Mouse (Mus musculus) lung, embryonic 14.5 days (tissue): ENCODE results near the gene Spryd4. TPM values are rescaled to one million over a fixed set of nuclear protein-coding genes. Genes with fewer than 3 reads are reported as not detected.

Experiments
- ATAC-seq: fragments of 200-750 bp; cut with Nextera tagmentation; 2 replicates; pipeline ENCODE4 v1.8.0; 2017; ENCODE audit warnings: mild to moderate bottlenecking, moderate TSS enrichment, moderate library complexity; ENCODE audit not compliant: insufficient read depth
- DNase-seq: peaks from one replicate; pipeline ENCODE4 v3.0.0-alpha.2; 2015
- H3K27ac ChIP-seq: fragments of 300-500 bp; sonication (generic); 2 replicates; pipeline ENCODE4 v1.5.1; 2014; ENCODE audit warnings: low read depth, mild to moderate bottlenecking, moderate library complexity
- H3K27me3 ChIP-seq: fragments of 300-500 bp; sonication (generic); 2 replicates; pipeline ENCODE4 v1.6.1; 2014; ENCODE audit warnings: low read length, control low read depth; ENCODE audit not compliant: insufficient read depth
- H3K36me3 ChIP-seq: fragments of 300-500 bp; sonication (generic); 2 replicates; pipeline ENCODE4 v1.6.1; 2014; ENCODE audit warnings: control low read depth; ENCODE audit not compliant: insufficient read depth
- H3K4me1 ChIP-seq: fragments of 300-500 bp; sonication (generic); 2 replicates; pipeline ENCODE4 v1.6.1; 2014; ENCODE audit warnings: antibody characterized with exemption, control low read depth; ENCODE audit not compliant: insufficient read depth
- H3K4me2 ChIP-seq: fragments of 300-500 bp; sonication (generic); 2 replicates; pipeline ENCODE4 v1.6.1; 2014; ENCODE audit warnings: mild to moderate bottlenecking
- H3K4me3 ChIP-seq: fragments of 300-500 bp; sonication (generic); 2 replicates; pipeline ENCODE4 v1.5.1; 2014; ENCODE audit warnings: low read depth, low read length
- H3K9ac ChIP-seq: fragments of 300-500 bp; sonication (generic); 2 replicates; pipeline ENCODE4 v1.6.1; 2014
- H3K9me3 ChIP-seq: fragments of 300-500 bp; sonication (generic); 2 replicates; pipeline ENCODE4 v1.6.1; 2016; ENCODE audit warnings: low read depth, low read length, control low read depth
- CTCF ChIP-seq: IDR thresholded peaks from 2 replicates; pipeline ENCODE4 v1.5.1; 2016; ENCODE audit warnings: antibody characterized with exemption, low read depth
- WGBS: fragments of 180-500 bp; shearing (Covaris S2); extraction: QIAGEN DNeasy Blood & Tissue Kit; methylation state at CpG from one replicate; pipeline ENCODE4 v1.1.7; 2014; 5-methylcytosine and 5-hydroxymethylcytosine counted together
- polyA plus RNA-seq: library from polyadenylated mRNA; unstranded; fragments of >200 nt; fragmentation: Nextera tagmentation; extraction: Ambion mirVana; gene quantifications from 2 replicates; pipeline ENCODE4 v1.2.1, GENCODE M21; 2014

The Spryd4 gene
- polyA plus RNA-seq, 1 experiment from 2014 or later = 27.3 TPM

DNA sequence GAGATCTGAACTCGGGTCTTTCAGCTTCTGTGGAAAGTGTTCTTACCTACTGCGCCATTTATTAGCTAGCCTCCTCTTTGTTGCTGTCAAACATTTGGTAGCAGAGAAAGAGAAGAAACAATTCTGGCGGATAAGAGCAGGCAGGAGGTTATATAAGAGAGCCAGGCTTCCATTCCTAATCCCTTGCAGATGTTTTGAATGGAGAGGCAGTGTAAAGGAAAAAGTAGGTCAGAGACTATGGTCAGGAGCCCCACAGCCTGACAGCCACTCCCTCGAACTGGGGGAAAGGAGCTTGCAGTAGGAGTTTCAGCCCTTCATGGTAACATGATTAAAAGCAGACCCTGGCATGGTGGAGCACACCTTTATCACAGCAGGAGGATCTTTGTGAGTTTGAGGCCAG, 24.7 kb upstream of the Spryd4 start:
- H3K36me3 ChIP-seq = peaks cover 23% of the 10 kb centered on the region
- 71% methylated on average over 4 of the region's 4 CpGs for WGBS
- no peak for TF ChIP-seq CTCF
- no peak overlapping the region for H3K9ac ChIP-seq
- no peaks in the 10 kb centered on the region for H3K27me3 ChIP-seq
- no peak overlapping the region for H3K27ac ChIP-seq
- DNase-seq = no peak
- no peaks in the 10 kb centered on the region for H3K9me3 ChIP-seq
- H3K4me1 ChIP-seq = no peaks in the 10 kb centered on the region
- no peak overlapping the region for H3K4me3 ChIP-seq
- no peak overlapping the region for H3K4me2 ChIP-seq
- no peak for ATAC-seq

DNA sequence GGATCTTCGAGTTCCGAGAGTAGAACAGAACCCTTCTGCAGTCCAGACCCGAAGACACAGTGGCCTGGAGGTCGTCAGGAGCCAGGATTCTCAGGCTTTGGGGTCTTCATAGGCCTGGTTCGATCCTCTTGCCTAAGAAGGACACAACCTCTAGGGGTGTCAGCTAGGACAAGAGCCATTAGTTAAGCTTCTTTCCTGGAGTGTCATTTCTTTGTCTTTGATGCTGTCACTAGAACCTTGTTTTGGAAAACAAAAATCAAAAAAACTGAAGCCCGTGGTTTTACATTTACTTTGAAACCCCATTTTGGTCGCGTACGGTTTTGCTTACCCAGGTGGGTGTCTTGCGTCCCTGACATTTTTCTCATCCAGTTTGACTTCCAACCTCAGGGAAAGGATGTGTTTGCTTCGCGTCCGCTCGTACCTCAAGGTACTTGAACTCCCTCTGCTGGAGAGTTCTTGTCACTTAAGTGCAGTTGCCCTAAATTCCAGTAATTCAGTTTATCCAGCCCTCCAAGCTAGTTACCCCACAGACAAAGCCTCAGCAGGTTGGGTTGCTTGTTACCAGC, 20.9 kb upstream of the Spryd4 start:
- peak; percentile 95 for DNase-seq
- H3K27me3 ChIP-seq = no peaks in the 10 kb centered on the region
- peak; percentile 87 for TF ChIP-seq CTCF
- H3K4me2 ChIP-seq = peak overlapping the region; percentile 84
- peaks cover 5% of the 10 kb centered on the region for H3K36me3 ChIP-seq
- H3K9ac ChIP-seq = peak overlapping the region; percentile 87
- no peaks in the 10 kb centered on the region for H3K9me3 ChIP-seq
- peak overlapping the region; percentile 74 for H3K4me3 ChIP-seq
- H3K4me1 ChIP-seq = peaks cover 4% of the 10 kb centered on the region; the same call in 1 of the 2 replicates
- peak; percentile 41 for ATAC-seq
- peak overlapping the region; percentile 94 for H3K27ac ChIP-seq
- WGBS = under 1% methylated on average over 14 of the region's 14 CpGs

DNA sequence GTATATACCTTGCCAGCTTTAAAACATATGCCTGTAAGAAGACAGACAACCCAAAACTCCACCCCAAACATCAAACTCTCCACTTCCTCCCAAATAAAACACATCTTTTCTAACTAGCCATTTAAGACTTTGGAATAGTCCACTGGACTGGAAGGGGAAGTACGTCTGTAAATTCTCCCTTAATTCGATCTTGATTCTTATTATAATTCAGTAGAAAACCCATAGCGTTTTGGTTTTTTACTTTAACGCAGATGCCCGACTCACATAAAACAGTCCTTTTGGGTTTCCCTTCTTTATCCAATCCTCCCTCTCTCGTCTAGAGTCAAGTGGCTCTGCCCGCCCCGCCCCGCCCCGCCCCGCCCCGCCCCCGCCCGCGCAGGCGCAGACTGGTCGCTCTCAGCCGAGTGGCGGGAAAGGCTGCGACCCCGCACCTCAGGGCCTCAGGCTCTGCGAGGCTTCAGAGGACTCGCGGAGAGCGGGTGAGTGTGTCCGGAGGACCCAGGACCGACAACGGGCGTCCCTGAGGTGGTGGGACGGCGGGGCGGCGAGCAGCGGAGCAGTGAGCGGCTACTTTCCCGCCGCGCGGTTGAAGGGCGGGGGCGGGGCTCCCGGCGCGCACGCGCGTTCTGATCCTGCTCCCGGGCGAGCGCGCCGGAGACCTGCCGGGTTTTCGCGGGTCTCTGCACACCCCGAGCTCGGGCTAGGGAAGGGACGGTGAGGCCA, 20.3 kb upstream of the Spryd4 start, which contains the start of gene Timeless:
TSS of gene Timeless (plus strand) at position 369 of the 723 bp plus-strand sequence.
- no peak for TF ChIP-seq CTCF
- Histone ChIP-seq H3K4me2 (peak within 1 kb of the TSS; percentile 84), H3K27ac (peak within 1 kb of the TSS; percentile 94), H3K36me3 (peaks cover 5% of the 10 kb centered on the region), H3K9me3 (no peaks in the 10 kb centered on the region), H3K4me1 (peaks cover 4% of the 10 kb centered on the region; the same call in 1 of the 2 replicates), H3K4me3 (peak within 1 kb of the TSS; percentile 74), H3K9ac (peak within 1 kb of the TSS; percentile 87), H3K27me3 (no peaks in the 10 kb centered on the region)
- ATAC-seq = peak; percentile 90
- WGBS = under 1% methylated on average over 57 of the region's 58 CpGs
- DNase-seq = peak; percentile 89

DNA sequence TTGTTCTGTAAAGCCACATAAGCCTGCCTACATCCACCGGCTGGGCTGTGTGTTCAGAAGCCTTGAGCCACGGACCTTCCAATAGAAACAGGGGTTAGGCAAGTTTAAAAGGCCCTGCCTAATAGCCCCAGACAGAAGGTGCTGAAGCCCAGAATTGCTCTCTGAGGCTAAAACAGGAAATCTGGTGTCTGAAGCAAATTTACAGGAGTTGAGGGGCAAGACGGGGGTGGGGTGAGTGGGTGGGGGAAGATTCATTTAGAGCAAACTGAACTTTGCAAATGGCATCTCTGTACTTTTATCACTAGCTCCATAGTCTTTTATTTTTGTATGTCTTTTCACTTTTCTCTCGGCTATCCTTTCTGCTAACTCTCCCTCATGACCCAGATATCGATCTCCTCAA, 19.5 kb upstream of the Spryd4 start:
- ATAC-seq = no peak
- WGBS = 9% methylated on average over 5 of the region's 5 CpGs
- no peak for DNase-seq

DNA sequence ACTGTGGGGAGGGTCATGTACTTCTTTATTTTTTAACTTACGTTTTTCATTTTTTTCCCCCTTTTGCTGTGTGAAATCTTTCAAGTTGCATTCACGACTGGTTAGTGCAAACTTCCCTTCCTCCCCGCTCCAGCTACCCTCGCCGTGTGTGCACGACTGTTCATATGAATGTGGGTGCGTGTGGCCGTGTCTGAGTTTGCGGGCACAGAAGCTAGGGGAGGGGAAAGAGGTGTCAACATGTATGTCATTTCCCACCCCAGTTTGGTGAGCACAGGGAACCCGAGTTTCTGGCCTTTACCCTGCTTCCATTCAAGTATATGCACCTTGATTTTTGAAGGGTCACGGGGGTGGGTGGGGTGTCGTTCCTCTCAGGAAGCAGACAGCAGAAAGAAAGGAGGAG, 19.0 kb upstream of the Spryd4 start:
- TF ChIP-seq CTCF = no peak
- Histone ChIP-seq H3K4me1 (peaks cover 4% of the 10 kb centered on the region; the same call in 1 of the 2 replicates), H3K27me3 (no peaks in the 10 kb centered on the region), H3K4me2 (peak overlapping the region; percentile 84), H3K27ac (no peak overlapping the region), H3K9me3 (no peaks in the 10 kb centered on the region), H3K4me3 (no peak overlapping the region), H3K36me3 (peaks cover 5% of the 10 kb centered on the region), H3K9ac (peak overlapping the region; percentile 87)
- 71% methylated on average over 12 of the region's 12 CpGs for WGBS
- ATAC-seq (no peak), DNase-seq (no peak)

More for the DNA sequence above, 19.5 kb upstream of the Spryd4 start:
- Histone ChIP-seq H3K9ac (peak overlapping the region; percentile 87), H3K4me2 (peak overlapping the region; percentile 84), H3K36me3 (peaks cover 5% of the 10 kb centered on the region), H3K27ac (peak overlapping the region; percentile 94), H3K4me1 (peaks cover 4% of the 10 kb centered on the region; the same call in 1 of the 2 replicates), H3K4me3 (peak overlapping the region; percentile 74), H3K27me3 (no peaks in the 10 kb centered on the region), H3K9me3 (no peaks in the 10 kb centered on the region)
- TF ChIP-seq CTCF = no peak

DNA sequence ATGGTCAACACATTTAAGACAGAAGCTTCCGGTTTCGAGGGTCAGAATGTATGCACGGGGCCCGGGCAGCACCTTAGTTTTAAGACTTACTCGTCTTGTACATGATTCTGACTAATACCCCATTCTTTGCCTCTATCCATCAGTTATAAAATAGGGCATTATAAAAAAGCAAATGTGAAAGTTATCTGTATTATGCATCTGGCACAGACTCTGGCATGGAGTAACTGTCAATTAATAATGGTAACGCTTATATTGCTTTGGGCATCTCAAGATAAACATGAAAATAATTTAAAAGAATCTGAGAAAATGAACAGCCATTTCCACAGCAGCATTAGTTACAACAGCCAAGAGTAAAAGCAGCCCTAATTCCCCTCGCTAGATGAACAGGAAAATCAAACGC, 16.4 kb upstream of the Spryd4 start:
- ATAC-seq = no peak
- peaks cover 4% of the 10 kb centered on the region; the same call in 1 of the 2 replicates for H3K4me1 ChIP-seq
- H3K27ac ChIP-seq = no peak overlapping the region
- TF ChIP-seq CTCF = no peak
- no peak for DNase-seq
- no peak overlapping the region for H3K4me3 ChIP-seq
- H3K4me2 ChIP-seq = no peak overlapping the region
- H3K9me3 ChIP-seq = no peaks in the 10 kb centered on the region
- WGBS = 85% methylated on average over 8 of the region's 8 CpGs
- H3K36me3 ChIP-seq = no peaks in the 10 kb centered on the region
- no peaks in the 10 kb centered on the region for H3K27me3 ChIP-seq
- H3K9ac ChIP-seq = no peak overlapping the region

DNA sequence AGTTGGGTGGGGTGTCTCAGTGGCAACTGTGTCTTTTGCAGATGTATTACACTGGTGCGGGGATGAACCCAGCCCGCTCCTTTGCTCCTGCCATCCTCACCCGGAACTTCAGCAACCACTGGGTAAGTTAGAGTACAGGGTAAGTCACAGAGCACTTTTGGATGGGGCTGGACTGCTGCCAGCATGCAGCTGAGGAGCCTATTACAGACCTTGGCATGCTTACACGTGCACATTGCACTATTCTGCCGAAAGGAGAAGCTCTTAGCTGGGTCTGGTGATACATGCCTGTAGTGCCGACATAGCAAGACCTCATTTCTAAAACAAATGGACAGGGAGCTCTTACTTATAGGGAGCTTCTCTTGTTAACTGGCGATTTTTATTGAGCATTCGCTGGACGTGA, 16.0 kb upstream of the Spryd4 start:
- peak; percentile 24 for DNase-seq
- Histone ChIP-seq H3K4me3 (no peak overlapping the region), H3K4me1 (peaks cover 4% of the 10 kb centered on the region; the same call in 1 of the 2 replicates), H3K9me3 (no peaks in the 10 kb centered on the region), H3K27me3 (no peaks in the 10 kb centered on the region), H3K27ac (no peak overlapping the region), H3K4me2 (no peak overlapping the region), H3K36me3 (no peaks in the 10 kb centered on the region), H3K9ac (no peak overlapping the region)
- 72% methylated on average over 9 of the region's 9 CpGs for WGBS
- TF ChIP-seq CTCF = no peak
- ATAC-seq = no peak
